Mouse (Mus musculus): ENCODE measurements around the gene Snx10.

DNA sequence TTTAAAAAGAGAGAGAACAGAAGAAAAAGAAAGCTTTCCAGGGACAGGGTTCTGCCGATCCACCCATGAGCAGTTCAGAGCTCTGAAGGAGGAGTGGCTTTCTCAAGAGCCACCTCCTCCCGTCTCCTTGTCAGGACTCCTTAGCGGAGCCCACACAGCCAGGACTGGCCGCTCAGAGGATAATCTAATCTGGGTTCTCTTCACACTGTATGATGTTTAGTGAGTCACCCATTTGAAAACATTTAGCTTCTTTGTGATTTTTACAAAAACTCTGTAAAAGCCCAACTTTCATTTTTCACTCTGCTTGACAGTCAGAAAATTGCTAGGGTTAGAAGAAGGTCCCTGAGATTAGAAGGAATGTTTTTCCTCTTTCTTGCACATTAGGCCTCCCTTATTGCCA lies 70.8 kb downstream of the Snx10 start:
- TF ChIP-seq CTCF (conservative IDR thresholded peaks at IDR 0.05; ENCODE audit: insufficient read depth, insufficient read length, low read depth, low read length) (no peak), POLR2A (IDR thresholded peaks at IDR 0.05; ENCODE audit: low read depth, low read length) (no peak)

Data from kidney, adult 2 months (tissue).